Mouse (Mus musculus): ENCODE measurements around the gene Gm9602.
"Not testable (repeated sequence)": the region's sequence is repeated elsewhere in the genome, so short reads cannot be mapped to it uniquely, and the experiment has no call there.

Gene Gm9602

GRCm38 (mm10) chr14:4776037-4776436 is at the start of gene Gm9602:
TSS of gene Gm9602 (plus strand) at chr14:4776337.
- DNase-seq (ENCODE audit: low spot score): not testable (repeated sequence)

- DNase-seq (ENCODE audit: low spot score): not testable (repeated sequence)
Observed at GRCm38 (mm10) chr14:4806421-4806820, 30.3 kb downstream of the Gm9602 start.

GRCm38 (mm10) chr14:4821950-4822349 is 45.8 kb downstream of the Gm9602 start:
- DNase-seq (ENCODE audit: low spot score): not testable (repeated sequence)
